Mouse (Mus musculus) G1E-ER4 (cell line): ENCODE results near the gene Abraxas2. TPM values are rescaled to one million over a fixed set of nuclear protein-coding genes. Genes with fewer than 3 reads are reported as not detected.

ENCODE experiments used
- GATA1 ChIP-seq: IDR thresholded peaks from one replicate; pipeline ENCODE4 v1.8.0; 2012; ENCODE audit warnings: low read length, inconsistent platforms
- polyA plus RNA-seq: library from polyadenylated mRNA; stranded (reverse); fragments of >175 nt; gene quantifications from 2 replicates; pipeline ENCODE4 v1.2.3, GENCODE M21; 2012

The Abraxas2 gene
- polyA plus RNA-seq, 1 experiment, result 3.6 TPM

DNA sequence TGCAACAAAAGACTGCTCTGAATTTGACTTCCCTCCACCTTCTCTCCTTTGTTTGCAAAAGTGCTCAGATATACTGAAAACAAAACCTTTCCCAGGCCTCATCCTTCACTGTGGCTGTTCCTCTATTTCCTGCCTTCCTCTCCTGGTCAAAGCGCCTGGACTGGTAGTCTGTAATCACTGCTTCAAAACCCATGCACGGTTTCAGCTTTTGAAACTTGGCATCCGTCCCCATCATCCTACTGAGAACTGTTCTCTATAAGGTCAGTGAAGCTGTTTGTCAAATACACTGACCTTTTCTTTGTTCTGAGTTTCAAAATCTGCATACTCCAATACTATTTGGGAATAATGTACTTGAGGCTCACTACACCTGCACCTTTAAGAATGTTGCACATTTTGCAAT lies 68.2 kb downstream of the Abraxas2 start:
- no peak for TF ChIP-seq GATA1

DNA sequence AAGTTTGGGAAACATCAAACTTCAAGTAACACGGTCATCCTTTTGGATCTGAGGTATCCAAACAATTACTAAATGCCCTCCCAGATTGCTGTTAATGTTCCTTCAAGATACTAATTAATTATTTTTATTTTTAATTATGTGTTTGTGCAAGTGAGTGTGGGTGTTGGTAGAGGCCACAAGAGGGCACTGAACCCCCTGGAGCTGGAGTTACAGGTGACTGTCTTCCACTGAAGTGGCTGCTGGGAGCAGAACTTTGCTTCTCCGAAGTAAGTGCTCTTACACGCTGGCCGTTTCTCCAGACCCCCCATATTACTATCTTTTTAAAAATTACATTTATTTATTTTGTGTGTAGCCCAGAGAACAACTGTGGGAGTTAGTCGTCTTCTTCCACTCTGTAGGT lies 71.0 kb downstream of the Abraxas2 start:
- TF ChIP-seq GATA1, result no peak

DNA sequence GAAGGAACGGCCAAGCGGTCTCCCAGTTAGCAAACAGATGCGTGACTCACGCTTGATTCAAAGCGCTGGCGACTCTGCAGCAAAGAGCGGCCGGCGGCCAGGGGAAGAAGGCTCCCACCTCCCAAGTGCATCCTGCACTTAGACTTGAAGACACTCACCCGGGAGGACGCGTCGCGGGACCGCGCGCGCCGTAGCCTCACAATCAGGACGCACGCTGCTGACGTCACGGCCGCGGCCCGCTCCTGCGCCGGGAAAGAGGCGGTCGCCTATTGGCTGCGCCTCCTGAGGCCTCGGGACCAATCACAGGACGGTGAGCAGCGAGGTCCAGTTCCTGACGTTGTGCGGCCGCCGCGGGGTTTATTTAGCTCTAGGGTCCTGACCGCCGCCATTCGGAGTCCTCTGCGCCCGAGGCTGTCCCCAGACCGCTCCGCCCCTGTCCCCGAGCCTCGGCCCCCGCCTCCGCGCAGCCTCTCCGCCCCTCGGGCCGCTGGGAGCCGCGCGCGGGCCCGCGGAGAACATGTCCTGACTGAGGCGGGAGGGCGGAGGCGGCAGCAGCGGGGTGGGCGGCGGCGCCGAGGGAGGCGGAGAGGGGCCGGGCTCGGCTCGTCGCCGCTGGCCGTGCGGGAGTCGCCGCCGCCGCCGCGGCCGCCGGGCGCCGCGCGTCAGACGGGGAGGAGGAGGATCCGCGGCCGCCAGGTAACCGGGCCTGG lies 72.0 kb downstream of the Abraxas2 start, which contains the start of gene Zranb1:
TSS of gene Zranb1 (plus strand) at position 293 of the 710 bp plus-strand sequence.
- TF ChIP-seq GATA1, result no peak

GRCm38 (mm10) chr7:132931560-132932351 lies 72.7 kb downstream of the Abraxas2 start:
- TF ChIP-seq GATA1, result no peak

DNA sequence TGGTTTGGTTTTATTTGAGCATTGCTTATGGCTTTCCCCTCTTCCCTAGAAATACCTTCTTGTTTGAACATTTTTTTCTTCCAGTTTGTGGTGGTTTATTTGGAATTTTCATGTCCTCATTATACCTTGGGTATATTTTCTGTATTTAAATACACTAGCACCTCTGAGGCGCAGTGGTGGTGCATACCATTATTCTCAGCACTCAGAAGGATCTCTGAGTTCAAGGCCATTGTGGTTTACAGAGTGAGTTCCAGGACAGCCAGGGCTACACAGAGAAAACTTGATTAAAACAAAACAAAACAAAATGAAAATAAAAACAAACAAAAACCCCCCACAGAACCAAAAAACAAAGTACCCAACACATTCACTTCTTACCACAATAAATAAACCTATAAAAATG lies 74.3 kb downstream of the Abraxas2 start:
- TF ChIP-seq GATA1, result no peak

Other genes starting within 250 kb of the Abraxas2 start
- gene Lhpp, start 248.6 kb upstream of the Abraxas2 start, polyA plus RNA-seq, result 2.4 and 4.2 TPM in 2 replicates
- gene Fam53b, start 45.3 kb upstream of the Abraxas2 start, polyA plus RNA-seq, result 52.0 and 66.9 TPM in 2 replicates
- gene Eef1akmt2, start 6.6 kb upstream of the Abraxas2 start, polyA plus RNA-seq, result 9.7 and 15.9 TPM in 2 replicates
- 2.0 and 2.2 TPM in 2 replicates for gene Zranb1, start 71.9 kb downstream of the Abraxas2 start, polyA plus RNA-seq